8 mouse cellular contexts compared by ENCODE assay signal in the genomic region with DNA sequence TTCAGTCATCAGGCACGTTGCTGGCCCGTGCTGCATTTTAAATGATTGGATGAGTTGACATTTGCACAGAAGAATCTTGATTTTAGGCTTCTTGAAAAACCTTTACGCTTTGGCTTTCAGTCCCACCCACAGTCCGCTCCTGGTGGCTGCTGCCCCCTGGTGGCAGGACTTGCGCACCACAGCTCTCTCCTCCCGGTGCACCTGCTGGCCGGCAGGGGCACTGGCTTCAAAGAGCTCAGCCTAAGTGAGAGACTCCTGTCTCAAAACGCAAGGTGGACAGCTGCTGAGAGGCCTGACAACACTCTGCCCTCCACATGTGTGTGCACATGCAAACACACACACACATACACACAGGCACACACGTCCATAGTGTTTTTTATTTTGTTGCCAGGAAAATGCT. TPM values are rescaled to one million over a fixed set of nuclear protein-coding genes. Genes with fewer than 3 reads are reported as not detected.
A peak's percentile ranks its signal among the peaks of the same experiment; 100 is the strongest.
DNase-seq lines count a peak whose midpoint lies in the region; ATAC-seq and TF ChIP-seq lines count a peak whose summit lies in the region.

No protein-coding gene starts in this region.

- intact Hi-C loops in left cerebral cortex, adult 2 months (cut with DNase I): loop anchor here (1.0 to 10.0 kb wide), 2 partner anchors 82 to 293 kb away; a partner anchor contains a TSS

- peak overlapping the region; percentile 32; the same call in 1 of the 2 replicates for H3K27ac ChIP-seq in hindbrain, postnatal 0 days
- H3K27ac ChIP-seq in left cerebral cortex, adult 2 months: peak overlapping the region; percentile 78

- peaks cover 27% of the 10 kb centered on the region for H3K36me3 ChIP-seq in hindbrain, postnatal 0 days (ENCODE audit: insufficient read depth, low read length)

- H3K9ac ChIP-seq in hindbrain, postnatal 0 days (replicated peaks; ENCODE audit: low read length): no peak overlapping the region

- no peak overlapping the region for H3K4me2 ChIP-seq in hindbrain, postnatal 0 days (ENCODE audit: low read depth, low read length)

- peak; percentile 100 for TF ChIP-seq CTCF in hindbrain, postnatal 0 days (IDR thresholded peaks at IDR 0.05; ENCODE audit: low read depth)
- TF ChIP-seq CTCF in left cerebral cortex, adult 2 months (IDR thresholded peaks at IDR 0.05): no peak; the same call in none of the 2 replicates

- WGBS in hindbrain, postnatal 0 days: 4% methylated on average over 9 of the region's 9 CpGs

- H3K4me3 ChIP-seq in hindbrain, postnatal 0 days (ENCODE audit: low read length): no peak overlapping the region
- H3K4me3 ChIP-seq in left cerebral cortex, adult 2 months: 0 out of 2 replicates have a peak overlapping the region, but pooled peaks have one; percentile 7

- no peaks in the 10 kb centered on the region for H3K9me3 ChIP-seq in hindbrain, postnatal 0 days (ENCODE audit: low read length)

- no peaks in the 10 kb centered on the region for H3K27me3 ChIP-seq in hindbrain, postnatal 0 days (ENCODE audit: insufficient read depth, low read length)

- ATAC-seq in hindbrain, postnatal 0 days: peak; percentile 70
- ATAC-seq in megakaryocyte, adult 5-6 weeks (ENCODE audit: poor library complexity, severe bottlenecking): peak; percentile 92

- peaks cover 3% of the 10 kb centered on the region; the same call in 1 of the 2 replicates for H3K4me1 ChIP-seq in hindbrain, postnatal 0 days (ENCODE audit: insufficient read depth, low read length)

- DNase-seq in T-cell, adult 2 months (ENCODE audit: low spot score): peak; percentile 92
- DNase-seq in cerebellum, postnatal 25 days: peak; percentile 98
- DNase-seq in gastrocnemius, adult 18-20 months (ENCODE audit: low spot score): peak; percentile 91
- peak; percentile 91 for DNase-seq in hindbrain, postnatal 0 days (ENCODE audit: low spot score)
- DNase-seq in left cerebral cortex, adult 2 months (ENCODE audit: extremely low spot score in 1 of 2, low spot score in 2 of 2): peak; percentile 90 to 99
- DNase-seq in right cerebral cortex, adult 18-20 months: peak; percentile 91
- DNase-seq in urinary bladder, adult 2 months (ENCODE audit: low spot score): peak; percentile 91

RNA-seq across cellular contexts. Expression of a gene that starts 9.9 kb away (rescaled TPM):
- 1 to 10 TPM; 2.5 to 3.5 TPM for total RNA-seq in gastrocnemius, adult 18-20 months (2021)
- 667 and 752 TPM in 2 replicates for total RNA-seq in hindbrain, postnatal 0 days (2014; rRNA removed)
- 4,115 and 4,307 TPM in 2 replicates for polyA plus RNA-seq in hindbrain, postnatal 0 days (2015; fragmentation: Nextera tagmentation; extraction: Ambion mirVana)
- 1,000 to 10,000 TPM in 1 of 2 experiments, 100 to 1,000 TPM in 1; 990 to 1,034 TPM for total RNA-seq in left cerebral cortex, adult 2 months (2021)
- total RNA-seq in megakaryocyte, adult 5-6 weeks (2015): 563 and 570 TPM in 2 replicates
- total RNA-seq in megakaryocyte, adult 5-6 weeks (2017): 790 and 821 TPM in 2 replicates
- 67.0 and 104 TPM in 2 replicates for polyA plus RNA-seq in urinary bladder, adult 2 months (2012; rRNA removed)

RNA-seq across cellular contexts. Expression of a gene that starts 18.5 kb away (rescaled TPM):
- total RNA-seq in gastrocnemius, adult 18-20 months (2021): 1 to 10 TPM; 2.9 to 4.4 TPM
- total RNA-seq in hindbrain, postnatal 0 days (2014; rRNA removed): 121 and 142 TPM in 2 replicates
- 41.1 and 43.5 TPM in 2 replicates for polyA plus RNA-seq in hindbrain, postnatal 0 days (2015; fragmentation: Nextera tagmentation; extraction: Ambion mirVana)
- 10 to 100 TPM; 69.3 to 77.9 TPM for total RNA-seq in left cerebral cortex, adult 2 months (2021)
- total RNA-seq in megakaryocyte, adult 5-6 weeks (2015): 10.7 and 11.7 TPM in 2 replicates
- 17.0 and 17.6 TPM in 2 replicates for total RNA-seq in megakaryocyte, adult 5-6 weeks (2017)
- 40.0 and 42.7 TPM in 2 replicates for polyA plus RNA-seq in urinary bladder, adult 2 months (2012; rRNA removed)

RNA-seq across cellular contexts. Expression of a gene that starts 32.8 kb away (rescaled TPM):
- total RNA-seq in gastrocnemius, adult 18-20 months (2021): not detected
- 2.2 and 2.7 TPM in 2 replicates for total RNA-seq in hindbrain, postnatal 0 days (2014; rRNA removed)
- polyA plus RNA-seq in hindbrain, postnatal 0 days (2015; fragmentation: Nextera tagmentation; extraction: Ambion mirVana): 2.2 and 2.6 TPM in 2 replicates
- total RNA-seq in left cerebral cortex, adult 2 months (2021): under 1 TPM; 0.54 to 0.63 TPM
- 3.7 and 3.9 TPM in 2 replicates for total RNA-seq in megakaryocyte, adult 5-6 weeks (2015)
- total RNA-seq in megakaryocyte, adult 5-6 weeks (2017): 12.6 and 17.0 TPM in 2 replicates
- polyA plus RNA-seq in urinary bladder, adult 2 months (2012; rRNA removed): 0.44 and 0.72 TPM in 2 replicates

RNA-seq across cellular contexts. Expression of a gene that starts 57.2 kb away (rescaled TPM):
- 100 to 1,000 TPM; 139 to 147 TPM for total RNA-seq in gastrocnemius, adult 18-20 months (2021)
- total RNA-seq in hindbrain, postnatal 0 days (2014; rRNA removed): 133 and 146 TPM in 2 replicates
- polyA plus RNA-seq in hindbrain, postnatal 0 days (2015; fragmentation: Nextera tagmentation; extraction: Ambion mirVana): 177 and 182 TPM in 2 replicates
- total RNA-seq in left cerebral cortex, adult 2 months (2021): 10 to 100 TPM; 60.6 to 66.1 TPM
- total RNA-seq in megakaryocyte, adult 5-6 weeks (2015): 40.4 and 48.1 TPM in 2 replicates
- total RNA-seq in megakaryocyte, adult 5-6 weeks (2017): 33.6 and 38.3 TPM in 2 replicates
- polyA plus RNA-seq in urinary bladder, adult 2 months (2012; rRNA removed): 153 and 165 TPM in 2 replicates

Comparison
In these comparisons a context has a peak if more than half of its experiments do, and no peak if none do; other contexts are left out.
1. RNA of a gene that starts 9.9 kb away (total RNA-seq): 990 to 1,034 TPM in left cerebral cortex, adult 2 months, 563 to 821 TPM in megakaryocyte, adult 5-6 weeks and 667 to 752 TPM in hindbrain, postnatal 0 days; 2.5 to 3.5 TPM in gastrocnemius, adult 18-20 months; every median in the first group is over 100 times any median in the second.
2. Peak in every context shown above with its lines, with median percentiles within 50 percentile points of each other: DNase-seq.